Mouse (Mus musculus) left cerebral cortex, adult 18-20 months (tissue): ENCODE data around the gene Glp1r. TPM values are rescaled to one million over a fixed set of nuclear protein-coding genes. Genes with fewer than 3 reads are reported as not detected.

Experiments
- DNase-seq, 2 experiments: peaks; one replicate each; pipeline ENCODE4 v3.0.0; 2021 to 2022; ENCODE audit warnings: low spot score in 2 of 2, mixed read lengths in 1 of 2
- long read RNA-seq, 2 experiments: library from polyadenylated mRNA; stranded (forward); transcript quantifications; one replicate each; pipeline ENCODE4 v2.0.0; 2021
- total RNA-seq, 2 experiments: library from RNA; stranded (reverse); gene quantifications; 2 replicates each; pipeline ENCODE4 v1.2.3; 2021

Glp1r gene
- under 1 TPM; 0.56 to 0.65 TPM for total RNA-seq
- long read RNA-seq, experiment 1, full-length matches to known transcripts = 1 of 1 reads
- long read RNA-seq, experiment 1, partial matches to known transcripts = 0 of 1 reads
- long read RNA-seq, experiment 1, other reads (novel, unspliced or antisense) = 0 of 1 reads
- long read RNA-seq, experiment 2 = 0 reads

DNA sequence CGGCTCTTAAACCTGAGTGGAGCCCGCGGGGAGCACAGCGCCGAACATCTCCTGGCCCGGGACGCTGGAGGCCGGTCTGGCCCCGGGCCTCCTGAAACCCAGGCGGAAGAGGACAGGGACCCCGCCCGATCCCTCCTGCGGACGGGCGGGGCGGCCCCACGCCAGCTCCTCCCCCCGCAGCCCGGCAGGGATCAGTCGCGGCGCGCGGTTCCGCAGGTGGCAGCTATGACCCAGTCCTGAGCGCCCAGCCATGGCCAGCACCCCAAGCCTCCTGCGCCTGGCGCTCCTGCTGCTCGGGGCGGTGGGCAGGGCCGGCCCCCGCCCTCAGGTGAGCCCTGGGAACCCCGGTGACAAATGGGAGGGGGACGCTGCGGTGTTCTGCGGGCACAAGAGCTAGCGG, at the start of gene Glp1r:
Gene Glp1r (plus strand): TSS at position 191 of the 400 bp plus-strand sequence.
- DNase-seq = no peak

DNA sequence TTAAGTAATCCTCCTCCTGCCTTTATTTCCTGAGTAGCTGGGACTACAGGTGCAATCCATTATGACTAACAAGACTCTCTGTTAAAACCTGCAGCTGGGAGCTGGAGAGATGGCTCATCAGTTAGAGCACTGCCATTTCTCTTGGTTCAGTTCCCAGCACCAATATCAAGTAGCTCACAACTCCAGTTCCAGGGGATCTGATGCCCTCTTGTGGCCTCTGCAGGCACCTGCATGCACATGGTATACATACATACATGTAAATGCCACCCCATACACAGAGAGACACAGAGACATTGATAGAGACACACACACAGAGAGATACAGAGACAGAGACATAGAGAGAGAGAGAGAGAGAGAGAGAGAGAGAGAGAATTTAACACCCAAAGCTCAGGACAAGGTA, 49.3 kb upstream of the Glp1r start:
- no peak for DNase-seq

DNA sequence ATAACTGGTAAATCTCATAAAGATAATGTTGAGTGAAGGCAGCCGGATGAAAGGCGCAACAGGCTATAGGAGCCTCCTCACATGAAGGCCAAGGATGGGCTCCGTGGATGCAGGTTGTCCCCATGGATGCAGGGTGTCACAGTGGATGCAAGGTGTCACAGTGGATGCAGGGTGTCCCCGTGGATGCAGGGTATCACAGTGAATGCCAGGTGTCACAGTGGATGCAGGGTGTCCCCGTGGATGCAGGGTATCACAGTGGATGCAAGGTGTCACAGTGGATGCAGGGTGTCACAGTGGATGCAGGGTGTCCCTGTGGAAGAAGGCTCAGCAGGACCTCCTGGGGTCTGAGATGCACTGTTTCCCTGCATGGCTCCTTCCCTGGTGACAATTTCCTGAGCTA, 44.3 kb upstream of the Glp1r start:
- no peak for DNase-seq

GRCm38 (mm10) chr17:30858586-30859259, 42.9 kb upstream of the Glp1r start:
- no peak for DNase-seq

- DNase-seq = no peak
Measured at GRCm38 (mm10) chr17:30859989-30860585, 41.5 kb upstream of the Glp1r start.

- no peak for DNase-seq
Measured at GRCm38 (mm10) chr17:30860606-30861005, 41.0 kb upstream of the Glp1r start.

DNA sequence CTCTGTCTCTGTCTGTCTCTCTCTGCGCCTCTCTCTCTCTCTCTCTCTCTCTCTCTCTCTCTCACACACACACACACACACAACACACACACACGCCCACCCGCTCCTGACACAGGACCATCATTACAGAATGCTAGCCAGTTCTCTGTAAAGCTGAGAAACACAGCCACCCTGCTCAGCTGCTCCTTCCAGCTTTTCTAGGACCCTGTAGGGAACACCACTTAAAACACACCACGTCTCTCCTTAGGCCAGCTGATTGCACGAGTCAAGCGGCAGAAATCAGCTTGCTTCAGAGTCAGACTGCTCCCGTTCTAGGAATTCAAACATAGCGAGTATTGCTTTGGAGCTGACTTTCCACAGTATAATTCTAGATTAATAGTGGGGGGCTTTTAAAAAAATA, 35.3 kb upstream of the Glp1r start:
- DNase-seq = peak in 1 of 2 experiments; percentile 22

- DNase-seq = peak in 1 of 2 experiments; percentile 19
Measured at GRCm38 (mm10) chr17:30866966-30867365, 34.7 kb upstream of the Glp1r start.

DNA sequence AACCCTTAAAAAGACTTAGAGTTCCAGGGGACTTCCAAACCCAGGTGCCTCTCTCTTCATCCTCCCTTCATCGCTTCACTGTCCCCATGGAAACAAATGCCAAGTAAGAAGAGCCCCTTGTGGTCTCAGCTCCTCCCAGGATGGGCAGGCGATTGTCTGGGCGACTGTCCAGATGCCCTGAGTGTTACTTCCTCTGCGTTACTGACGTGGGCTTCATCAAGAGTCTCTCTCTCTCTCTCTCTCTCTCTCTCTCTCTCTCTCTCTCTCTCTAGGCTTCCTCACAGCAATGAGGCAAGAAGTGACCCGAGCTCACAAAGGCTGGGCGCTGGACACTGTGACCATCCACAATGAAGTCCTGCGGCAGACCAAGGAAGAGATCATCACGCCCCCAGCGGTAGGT, 30.6 kb upstream of the Glp1r start:
- no peak for DNase-seq

DNA sequence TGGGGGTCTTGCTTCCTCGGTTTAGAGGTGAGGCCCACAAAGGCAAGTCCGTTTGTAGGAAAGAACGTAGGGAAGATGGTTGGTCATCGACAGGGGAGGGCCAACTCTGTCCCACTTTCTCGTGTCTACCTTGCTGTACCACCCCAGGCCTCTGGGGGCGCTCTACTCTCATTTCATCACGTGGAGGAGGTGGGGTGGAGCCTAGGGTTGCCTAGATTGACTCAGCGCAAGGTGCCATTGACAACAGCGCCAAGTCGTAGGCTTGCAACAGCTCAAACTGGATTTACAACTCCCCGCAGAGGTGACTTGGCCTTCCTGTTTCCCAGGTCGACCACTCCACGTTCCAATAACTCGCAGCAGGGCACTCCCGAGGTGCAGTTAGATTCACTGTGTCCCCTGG, 27.3 kb upstream of the Glp1r start:
- DNase-seq = no peak

GRCm38 (mm10) chr17:30877456-30877855, 24.2 kb upstream of the Glp1r start:
- no peak for DNase-seq

DNA sequence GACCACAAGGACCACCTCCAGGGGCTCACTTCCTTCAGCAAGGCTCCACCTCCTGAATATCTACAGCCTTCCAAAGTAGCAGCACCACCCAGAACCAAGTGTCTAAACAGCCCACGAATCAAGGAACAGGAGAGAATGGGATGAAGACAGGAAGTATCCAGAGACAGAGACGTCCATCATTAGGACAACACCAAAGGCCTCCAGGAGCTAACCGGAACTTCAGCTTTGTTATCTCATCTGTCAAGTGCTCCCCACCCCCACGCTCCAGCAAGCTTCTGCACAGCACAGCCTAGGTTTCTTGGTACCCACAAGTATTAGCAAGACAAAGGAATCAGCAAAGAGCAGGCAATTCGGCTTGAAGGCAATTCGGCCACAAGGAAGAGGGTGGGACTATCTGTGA, 23.0 kb upstream of the Glp1r start:
- DNase-seq = no peak

GRCm38 (mm10) chr17:30880391-30880790, 21.2 kb upstream of the Glp1r start:
- DNase-seq = no peak

DNA sequence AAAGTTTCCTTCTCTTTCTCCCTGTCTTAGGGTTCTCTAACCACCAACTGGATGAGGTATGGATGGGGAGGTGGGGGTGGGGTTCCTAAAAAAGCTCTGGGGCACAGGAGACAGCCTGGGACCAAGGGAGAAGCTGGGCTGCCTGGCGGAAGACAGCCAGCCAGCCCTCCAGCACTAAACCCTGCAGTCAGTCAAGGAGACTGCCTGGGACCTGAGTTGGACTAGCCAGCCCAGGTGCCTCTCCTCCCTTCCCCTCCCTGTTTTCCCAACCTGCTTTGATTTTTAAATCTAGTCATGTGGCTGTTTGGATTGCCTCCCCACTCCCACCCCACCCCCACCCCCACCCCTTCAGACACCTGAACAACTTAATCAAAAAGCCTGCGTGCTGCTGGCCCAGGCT, 20.6 kb upstream of the Glp1r start:
- DNase-seq = no peak

GRCm38 (mm10) chr17:30882206-30882605, 19.4 kb upstream of the Glp1r start:
- no peak for DNase-seq

DNA sequence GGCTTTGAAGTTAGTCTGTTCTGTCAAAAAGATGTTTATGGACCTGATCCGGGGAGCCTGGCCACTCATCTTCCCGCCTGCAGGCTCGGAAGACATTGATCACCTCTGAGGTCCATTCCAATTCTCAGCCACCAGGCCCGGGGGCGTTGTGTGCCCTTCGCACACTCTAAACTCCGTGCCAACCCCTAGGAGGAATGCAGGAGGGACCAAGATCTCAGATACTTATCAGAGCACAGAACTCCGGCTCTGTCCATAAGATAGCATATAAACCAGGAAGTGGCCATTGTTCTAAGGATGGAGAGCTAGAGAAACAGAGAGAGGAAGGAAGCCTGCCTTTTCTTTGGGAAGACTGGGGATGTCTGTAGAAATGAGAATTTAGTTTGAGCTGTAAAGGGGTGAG, 18.1 kb upstream of the Glp1r start:
- no peak for DNase-seq

- DNase-seq = no peak
Measured at GRCm38 (mm10) chr17:30892086-30892485, 9.5 kb upstream of the Glp1r start.

DNA sequence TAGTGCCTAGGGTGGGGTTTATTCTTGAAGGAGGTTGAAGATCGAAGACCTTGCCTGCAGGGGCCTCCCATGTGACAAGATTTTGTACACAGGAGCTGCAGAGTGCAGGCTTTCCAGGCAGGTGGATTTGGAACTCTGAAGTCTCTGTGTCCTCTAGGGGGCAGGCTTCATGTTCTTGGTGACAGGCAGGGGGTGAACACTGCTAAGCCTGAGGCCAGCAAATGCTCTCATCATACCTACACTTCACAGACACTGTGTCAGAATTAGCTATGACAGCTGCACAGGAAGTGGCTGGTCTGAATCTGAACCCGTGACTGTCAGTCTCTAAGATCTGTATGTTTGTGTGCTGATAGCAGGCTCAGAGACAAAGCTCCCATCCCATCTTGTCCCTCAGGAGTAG, 8.9 kb upstream of the Glp1r start:
- no peak for DNase-seq

DNA sequence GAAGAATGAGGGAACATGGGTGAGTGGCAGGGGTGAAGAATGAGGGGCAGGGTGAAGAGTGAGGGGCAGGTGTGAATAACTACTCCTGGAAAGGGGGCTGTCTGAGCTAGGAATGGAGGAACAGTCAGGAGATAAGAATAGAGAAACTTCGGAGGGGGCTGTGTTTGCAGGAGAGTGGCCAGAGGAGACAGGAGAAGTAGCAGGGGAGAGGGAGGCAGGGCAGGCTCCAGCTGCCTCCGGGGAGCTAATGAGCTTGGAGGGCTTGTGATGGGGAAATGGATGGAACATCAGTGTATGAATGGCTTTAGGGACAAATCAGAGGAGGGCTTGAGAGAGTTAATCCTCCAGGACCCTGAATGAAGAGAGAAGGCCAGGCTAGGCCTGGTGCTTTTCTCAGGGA, 4.5 kb upstream of the Glp1r start:
- DNase-seq = no peak

DNA sequence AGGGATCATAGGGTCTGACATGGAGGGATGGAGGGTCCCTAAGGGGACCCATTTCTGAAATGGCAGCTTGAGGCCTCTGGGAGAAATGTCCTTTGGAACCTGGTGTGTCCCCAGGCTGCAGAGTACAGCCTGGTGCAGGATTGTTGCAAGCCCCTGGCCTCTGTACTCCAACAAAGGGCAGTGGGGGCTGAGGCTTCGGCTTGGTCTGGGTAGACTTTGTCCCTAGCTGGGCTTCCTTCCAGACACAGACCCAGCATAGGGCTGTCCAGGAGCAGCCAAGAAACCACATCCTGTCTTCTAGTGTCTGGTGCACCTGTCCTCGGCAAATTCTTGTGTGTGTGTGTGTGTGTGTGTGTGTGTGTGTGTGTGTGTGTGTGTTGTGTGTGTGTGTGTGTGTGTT, 2.5 kb downstream of the Glp1r start:
- DNase-seq = no peak

GRCm38 (mm10) chr17:30907577-30907976, 6.0 kb downstream of the Glp1r start:
- no peak for DNase-seq

- no peak for DNase-seq
Measured at GRCm38 (mm10) chr17:30910866-30911731, 9.5 kb downstream of the Glp1r start.
